Mouse (Mus musculus): Measurements from ENCODE around the gene Ift172.

Ift172 gene

DNA sequence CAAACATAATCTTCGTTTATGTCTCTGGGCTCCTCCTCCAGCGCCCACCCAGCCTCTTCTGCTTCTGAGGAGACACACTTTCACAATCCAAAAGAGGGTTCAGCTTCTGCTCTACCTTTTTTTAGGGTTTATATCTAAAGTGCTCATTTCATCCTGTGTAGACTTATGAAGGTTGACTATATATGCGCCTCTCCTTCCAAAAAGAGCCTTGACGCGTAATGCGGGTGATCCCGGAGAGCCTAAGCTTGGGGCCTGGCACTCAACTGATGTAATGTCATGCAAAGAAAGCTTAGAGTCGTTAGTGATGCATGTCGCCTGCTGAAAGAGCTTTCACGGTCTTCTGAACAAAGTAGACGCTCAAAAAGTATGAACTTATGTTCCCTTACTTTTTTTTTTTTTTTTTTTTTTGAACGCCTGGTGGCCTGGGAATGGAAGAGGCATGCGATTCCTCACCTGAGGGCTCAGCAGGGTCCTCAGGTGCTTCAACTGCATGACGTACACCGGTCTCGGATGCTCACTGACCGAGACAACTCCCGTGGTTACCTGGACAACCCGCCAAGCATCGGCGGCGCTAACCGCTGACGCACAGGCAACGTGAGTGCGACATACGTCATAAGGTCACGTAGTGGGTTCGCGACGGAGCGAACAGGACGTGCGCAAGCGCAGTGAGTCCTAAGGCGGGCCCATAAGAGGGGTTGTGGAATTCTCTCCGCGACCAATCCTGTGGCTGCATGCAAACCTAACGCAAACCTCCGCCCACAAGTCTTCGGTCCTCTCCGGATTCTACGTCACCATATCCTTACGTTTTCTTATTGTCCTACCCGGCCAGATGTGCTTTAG is at the start of gene Ift172:
Ift172 (minus strand) TSS at position 596 of the 840 bp plus-strand sequence.
- DNase-seq: peak; percentile 98

DNA sequence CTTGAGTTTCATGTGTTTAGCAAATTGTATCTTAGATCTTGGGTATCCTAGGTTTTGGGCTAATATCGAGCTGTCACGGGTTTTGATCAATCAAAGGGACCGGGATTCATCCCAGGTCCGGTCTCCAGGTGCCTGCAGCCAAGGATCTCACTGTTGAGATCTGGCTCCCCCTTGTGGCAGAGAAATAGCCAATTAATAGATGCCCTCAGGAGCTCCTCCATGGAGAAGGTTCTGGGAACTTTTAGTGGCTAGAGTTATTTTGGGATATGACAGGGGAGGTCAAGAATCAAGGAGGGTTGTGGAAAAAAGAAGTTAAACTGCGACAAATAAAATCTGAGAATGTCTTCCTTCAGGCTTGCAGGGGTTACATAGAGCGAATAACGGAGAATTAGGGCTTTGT is 37.3 kb upstream of the Ift172 start:
- DNase-seq: peak; percentile 32

DNA sequence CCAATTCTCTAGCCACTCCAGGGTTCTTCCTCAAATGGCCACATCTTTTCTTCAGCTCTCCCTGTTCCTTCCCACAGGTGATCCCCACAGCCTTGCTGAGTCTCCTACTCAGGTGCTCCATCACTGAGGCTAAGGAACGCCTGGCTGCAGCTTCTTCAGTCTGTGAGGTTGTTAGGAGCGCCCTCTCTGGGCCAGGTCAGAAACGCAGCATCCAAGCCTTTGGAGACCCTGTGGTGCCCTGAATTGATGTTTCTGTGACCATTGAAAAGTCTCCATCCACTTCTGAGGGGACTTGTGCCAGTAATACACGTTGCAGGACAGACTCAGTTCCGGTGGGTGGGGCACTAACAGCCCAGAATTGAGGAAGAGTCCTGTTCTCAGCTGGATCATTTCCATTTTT is 35.9 kb upstream of the Ift172 start:
- no peak for DNase-seq

DNA sequence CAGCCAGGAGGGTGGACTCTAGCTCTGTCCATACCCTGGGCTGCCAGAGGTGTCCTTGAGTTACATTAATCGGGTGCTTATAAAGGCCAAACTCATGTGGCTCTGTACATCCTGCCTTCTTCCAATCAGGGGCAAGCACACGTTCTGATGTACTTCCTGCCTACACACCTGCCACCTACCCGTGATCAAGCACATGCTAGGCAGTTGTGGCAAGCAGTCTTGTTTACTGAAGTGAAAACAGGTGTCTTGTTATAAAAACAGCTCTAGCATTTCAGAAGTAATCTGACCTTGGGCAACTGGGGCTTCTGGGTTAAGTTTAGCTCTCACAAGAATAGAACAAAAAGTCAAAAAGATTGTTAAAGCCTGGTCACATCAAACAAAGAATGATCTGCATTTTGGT is 33.2 kb upstream of the Ift172 start:
- DNase-seq: no peak

DNA sequence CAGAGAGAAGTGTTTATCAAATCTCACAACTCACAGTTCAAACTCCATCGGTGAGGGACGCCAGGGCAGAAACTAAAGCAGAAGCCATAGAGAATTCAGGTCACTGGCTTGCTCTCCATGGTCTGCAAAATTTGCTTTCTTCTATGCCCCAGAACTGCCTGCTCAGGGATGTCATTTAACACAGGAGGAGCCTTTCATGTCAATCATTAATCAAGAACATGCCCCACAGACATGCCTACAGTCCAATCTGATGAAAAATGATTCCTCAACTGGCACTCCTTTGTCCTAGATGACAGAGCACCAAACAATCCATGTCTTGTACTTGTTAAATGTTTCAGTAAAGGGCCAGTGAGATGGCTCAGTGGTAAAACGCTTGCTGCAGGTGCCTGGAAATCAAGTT is 31.9 kb upstream of the Ift172 start:
- DNase-seq: no peak

DNA sequence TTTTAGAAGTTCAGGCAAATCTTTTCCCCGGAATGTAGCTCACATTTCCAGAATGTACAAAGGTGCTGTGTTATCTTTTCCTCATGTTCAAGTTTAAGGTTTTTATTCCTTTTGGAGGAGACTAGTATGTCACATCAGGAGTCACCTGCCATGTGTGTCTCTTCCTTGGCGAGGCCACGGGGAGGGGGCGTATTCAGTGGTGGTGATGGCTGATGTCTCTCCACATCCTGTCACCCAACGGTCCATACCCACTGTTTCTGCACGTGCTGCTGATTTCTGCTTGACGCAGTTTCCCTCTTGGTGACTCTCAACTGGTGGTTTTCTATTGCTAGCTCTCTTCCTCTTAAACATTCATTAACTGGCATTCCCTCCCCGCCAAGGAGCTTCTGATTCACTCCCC is 21.9 kb upstream of the Ift172 start:
- no peak for DNase-seq

DNA sequence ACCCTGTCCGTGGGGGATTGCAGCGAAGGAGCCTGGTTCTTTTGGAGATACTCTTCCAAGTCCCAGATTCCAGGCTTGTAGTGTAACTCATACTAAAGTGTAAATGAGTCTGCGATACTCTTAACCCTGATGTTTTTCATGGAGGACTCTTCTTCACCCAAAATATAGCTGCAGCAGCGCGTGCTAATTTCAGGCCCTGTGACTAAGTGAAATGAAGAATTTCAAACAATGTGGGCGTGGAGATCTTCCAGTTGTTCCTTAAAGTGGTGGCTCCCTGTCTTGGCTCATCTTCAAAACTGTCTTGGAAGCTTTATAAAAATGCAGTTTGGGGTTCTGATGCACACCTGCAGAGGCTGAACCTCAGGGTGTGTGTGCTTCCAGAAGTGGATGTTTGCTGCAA is 12.2 kb upstream of the Ift172 start:
- no peak for DNase-seq

DNA sequence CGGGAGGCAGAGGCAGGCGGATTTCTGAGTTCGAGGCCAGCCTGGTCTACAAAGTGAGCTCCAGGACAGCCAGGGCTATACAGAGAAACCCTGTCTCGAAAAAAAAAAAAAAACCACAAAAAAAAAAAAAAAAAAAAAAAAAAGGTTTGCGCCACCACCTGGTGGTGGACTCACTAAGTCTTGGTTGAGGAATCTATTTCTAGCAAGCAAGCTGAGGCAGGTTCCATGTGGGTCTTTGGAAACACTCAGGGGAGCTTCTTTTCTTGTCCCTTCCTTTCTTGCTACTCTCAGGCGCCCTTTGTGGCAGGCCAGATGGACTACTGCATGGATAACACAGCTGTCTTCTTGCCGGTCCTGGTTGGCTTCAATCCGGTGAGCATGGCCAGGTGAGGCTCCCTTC is 10.9 kb upstream of the Ift172 start:
- DNase-seq: no peak

DNA sequence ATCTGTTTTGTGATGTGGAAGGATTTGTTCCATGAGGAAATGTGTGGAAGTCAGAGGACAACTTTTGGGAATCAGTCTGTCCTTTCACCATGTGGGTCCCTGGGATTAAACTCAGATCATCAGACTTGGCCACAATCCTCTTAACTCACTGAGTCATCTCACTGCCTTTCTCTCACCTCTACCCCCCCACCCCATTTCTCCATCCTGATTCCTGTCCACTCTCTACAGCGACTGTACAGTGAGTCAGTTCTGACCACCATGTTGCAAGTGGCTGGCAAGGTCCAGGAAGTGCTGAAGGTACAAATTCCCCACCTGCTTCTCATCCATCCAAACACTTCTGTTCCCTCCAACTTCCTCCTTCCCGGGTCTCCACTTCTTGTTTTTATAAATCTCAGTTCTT is 7.6 kb upstream of the Ift172 start:
- no peak for DNase-seq

DNA sequence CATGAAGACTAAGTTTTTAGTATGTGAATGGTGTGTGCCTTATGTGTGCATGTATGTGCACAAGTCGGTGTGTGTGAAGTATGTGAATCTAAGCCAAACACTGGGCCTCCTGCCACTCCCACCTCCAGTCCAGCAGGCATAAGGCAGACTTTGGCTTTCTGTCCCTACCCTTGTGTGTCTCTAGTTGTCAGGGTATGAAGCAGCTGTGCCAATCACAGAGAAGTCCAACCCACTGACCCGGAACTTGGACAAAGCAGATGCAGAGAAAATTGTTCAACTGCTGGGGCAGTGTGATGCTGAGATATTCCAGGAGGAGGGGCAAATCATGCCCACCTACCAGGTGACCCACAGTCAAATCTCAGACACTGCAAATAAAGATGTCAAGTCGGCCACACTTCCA is 7.1 kb upstream of the Ift172 start:
- peak; percentile 12 for DNase-seq

DNA sequence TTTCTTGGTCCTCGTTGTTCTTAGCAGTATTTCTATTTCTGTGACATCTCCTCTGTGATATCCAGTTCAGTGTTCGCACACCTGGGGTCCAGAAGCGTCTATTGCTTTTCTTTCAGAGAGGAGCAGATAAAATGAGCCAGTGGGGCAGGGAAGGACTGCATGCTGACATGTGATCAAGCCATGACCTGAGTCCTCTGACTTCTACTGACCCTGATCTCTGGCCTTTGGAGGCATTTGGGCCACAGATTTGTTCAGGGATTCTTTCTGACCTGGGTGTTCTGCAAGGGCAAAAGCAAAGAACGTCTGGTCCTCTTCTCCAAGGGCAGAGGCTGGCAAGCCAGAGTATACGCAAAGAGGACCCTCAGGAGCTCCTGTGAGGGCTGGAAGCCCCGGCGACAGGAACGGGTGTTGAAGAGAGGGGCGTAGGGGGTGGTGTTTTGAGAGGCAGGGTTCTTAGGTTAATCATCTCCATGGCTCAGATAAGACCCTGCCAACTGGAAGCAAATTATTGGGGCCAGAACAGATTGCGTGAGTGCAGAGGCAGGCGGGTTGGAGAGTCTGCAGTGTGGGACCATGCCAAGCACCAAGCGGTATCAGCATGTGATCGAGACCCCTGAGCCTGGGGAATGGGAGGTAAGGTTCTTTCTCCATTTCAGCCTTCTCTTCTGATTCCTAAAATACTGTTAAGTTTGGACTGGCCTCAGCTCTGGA is 6.3 kb upstream of the Ift172 start, which contains the start of gene Gckr:
Gckr (plus strand) TSS at position 397 of the 711 bp plus-strand sequence.
- peak; percentile 18 for DNase-seq

DNA sequence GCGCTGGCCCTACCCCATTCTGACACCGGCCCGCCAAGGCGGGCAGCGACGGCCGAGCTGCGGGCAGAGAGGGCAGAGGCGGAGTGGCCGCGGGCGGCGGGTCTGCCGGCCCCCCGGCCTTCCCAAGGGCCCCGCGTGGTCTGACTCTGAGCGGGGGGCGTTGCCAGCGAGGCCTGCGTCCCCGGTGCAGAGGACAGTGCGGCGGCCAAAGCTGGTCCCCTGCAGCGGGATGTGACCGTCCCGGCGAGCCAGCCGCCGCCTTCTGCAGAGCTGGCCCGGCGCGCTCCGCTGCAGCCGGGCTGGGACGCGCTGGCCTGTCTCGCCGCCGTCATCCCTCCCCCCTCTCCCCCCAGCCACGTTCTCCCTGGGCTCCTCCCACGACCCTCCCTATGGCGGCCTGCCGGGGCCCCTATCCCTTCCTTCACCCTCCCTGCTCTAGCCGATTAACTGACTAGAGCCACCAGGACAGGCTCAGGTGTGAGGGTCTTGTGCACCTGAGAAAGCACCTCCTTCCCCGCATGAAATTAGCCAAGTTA is 4.8 kb upstream of the Ift172 start, which contains the start of gene Fndc4:
Fndc4 (minus strand) TSS at position 475 of the 536 bp plus-strand sequence.
- DNase-seq: peak; percentile 73

DNA sequence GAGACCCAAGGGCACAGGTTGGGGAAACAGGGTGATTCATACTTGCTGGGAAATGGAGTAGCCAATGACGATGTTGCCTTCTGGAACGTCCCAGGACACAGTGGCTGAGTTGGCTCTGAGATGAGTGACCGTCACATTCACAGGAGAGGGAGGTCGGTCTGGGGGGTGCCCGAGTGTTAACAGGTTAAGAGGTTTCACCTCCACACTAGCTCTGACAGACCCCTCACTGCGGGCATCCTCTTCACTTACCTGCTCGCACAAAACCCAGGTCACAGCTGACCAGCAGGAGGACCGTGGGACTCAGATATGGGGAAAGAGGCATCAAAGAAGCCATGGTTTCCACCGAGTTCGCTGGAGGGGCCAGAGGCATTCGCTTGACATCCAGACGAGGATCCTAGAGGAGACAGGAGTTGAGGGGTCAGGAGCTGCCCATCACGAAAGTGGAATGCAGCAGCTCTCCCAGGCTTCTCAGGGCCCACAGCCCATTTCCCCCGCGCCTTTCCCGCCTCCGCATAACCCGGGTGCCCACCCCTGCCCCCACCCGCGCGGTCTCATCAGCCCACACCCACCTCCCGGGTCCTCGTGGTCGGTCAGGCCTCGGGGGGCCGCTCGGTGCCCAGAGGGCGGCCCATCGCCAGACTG is 4.2 kb upstream of the Ift172 start:
- peak; percentile 48 for DNase-seq

DNA sequence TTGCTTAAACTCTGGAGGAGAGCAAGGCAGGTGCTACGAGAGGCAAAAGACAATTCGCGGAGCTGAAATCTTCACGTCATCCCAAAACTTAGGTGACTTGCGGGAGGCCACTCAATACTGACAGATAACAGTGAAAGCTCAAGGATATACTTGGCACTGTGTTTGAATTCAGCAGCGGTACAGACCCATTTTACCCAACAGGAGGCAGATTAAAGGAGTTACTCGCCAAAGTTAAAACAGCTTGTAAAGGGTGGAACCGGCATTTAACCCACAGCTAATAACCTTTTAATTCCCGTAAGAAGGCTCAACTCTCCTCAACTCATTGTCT is 409 bp upstream of the Ift172 start:
- no peak for DNase-seq

DNA sequence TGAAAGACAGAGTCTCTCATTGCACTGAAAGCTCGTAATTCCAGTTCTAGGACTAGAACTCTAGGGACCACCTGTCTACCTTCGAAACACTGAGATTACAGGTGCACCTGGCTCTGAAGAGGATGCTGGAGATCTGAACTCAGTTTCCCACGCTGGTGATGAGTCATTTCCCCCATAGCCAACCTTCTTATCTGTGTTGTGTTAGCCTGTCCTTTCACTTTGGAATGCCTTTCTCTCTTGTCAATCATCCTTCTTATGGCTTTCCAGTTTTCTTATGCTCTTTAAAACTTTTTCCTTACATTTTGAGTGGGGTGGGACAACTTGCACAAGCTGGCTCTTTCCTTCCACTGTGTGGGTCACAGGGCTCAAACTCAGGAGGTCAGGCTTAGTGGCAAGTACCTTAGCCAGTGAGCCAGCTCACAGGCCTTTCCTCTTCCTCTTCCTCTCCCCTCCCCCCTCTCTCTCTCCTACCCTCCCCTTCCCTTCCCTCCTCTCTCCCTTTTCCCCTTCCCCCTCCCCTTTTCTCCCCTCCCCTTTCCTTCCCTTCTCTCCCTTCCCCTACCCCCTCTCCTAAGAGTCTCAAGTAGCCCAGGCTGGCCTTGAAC is 1.2 kb downstream of the Ift172 start:
- no peak for DNase-seq

DNA sequence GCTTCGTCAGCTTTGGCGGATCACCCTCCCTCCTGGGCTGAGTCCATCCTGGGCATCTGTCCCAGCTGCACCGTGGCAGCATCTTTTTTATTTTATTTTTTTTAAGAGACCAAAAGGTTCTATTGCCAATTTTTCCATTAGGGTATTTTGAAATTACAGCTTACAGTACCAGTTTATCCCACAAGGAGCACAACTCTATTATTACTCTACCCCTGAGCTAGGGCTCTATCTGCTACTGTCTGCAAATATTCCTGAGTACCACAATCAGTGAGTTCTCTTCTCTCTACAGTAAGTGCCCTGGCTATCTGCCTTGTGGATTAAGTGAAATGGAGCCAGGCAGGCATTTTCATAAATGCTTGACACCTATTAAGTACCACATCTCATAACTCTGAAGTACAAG is 2.3 kb downstream of the Ift172 start:
- DNase-seq: no peak

DNA sequence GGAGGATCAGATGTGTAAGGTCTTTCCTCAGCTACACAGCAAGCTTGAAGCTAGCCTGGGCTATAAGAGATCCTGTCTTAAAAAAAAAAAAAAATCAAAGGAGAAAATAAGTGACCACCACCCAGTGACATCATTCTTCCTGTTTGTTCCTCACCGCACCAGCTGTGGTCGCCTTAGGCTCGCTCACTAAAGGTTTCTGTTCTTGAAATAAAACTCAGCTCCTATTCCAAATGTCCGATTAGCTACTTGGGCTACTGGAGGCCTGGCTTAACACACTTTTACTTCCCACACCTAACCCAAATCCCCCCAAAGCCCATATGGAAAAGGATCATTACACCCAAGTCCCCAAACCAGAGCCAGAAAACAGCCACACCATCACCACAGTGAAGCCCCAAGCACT is 2.7 kb downstream of the Ift172 start:
- no peak for DNase-seq

DNA sequence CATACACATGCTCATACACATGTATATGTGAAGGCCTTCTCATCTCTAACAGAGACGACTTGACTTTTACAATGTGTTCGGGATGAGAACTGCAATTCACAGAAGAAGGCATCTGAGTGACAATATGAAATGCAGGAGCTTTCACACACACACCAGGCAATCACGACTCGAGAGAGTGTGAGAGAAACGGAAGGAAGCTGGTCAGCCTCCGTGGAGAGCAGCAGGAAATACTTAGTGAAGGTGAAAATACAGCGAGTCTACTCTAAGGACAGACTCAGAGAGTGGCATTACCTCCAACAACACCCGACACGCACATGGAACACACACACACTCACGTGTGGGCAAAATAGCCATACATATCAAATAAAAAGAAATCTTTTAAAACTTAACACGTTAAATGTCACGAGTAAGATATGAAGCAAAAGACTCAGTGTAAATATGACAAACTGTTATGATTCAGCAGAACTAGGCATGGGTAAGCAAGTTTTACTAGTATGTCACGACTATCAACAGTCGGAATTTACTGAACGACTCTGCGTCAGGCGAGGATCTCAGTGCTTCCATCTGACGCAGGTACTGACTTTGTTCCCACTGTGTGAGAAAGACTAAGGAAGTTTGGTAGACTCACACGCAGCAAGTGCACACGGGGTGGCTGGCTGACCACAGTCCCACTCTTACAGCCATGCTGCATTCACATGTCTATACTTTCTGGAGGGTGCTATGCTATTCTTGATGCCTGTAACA is 11.5 kb downstream of the Ift172 start:
- no peak for DNase-seq

DNA sequence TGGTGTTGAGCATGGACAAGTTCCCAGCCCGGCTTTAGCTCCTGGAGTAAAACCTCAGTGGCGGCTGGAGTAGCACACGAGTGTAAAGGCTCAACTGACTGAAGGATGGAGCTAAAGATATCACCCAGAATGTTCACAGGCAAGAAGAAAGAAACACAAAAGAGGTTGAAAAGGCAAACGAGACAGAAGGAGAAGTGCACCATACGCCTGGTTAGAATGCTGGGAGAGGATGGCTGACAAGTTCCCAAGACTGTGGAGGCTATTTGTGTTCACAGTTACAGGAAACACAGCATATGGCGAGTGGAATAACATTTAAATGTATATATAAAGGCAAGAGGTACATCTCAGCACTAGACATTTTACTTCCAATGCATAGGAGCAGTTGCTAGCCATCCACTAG is 17.9 kb downstream of the Ift172 start:
- DNase-seq: no peak

DNA sequence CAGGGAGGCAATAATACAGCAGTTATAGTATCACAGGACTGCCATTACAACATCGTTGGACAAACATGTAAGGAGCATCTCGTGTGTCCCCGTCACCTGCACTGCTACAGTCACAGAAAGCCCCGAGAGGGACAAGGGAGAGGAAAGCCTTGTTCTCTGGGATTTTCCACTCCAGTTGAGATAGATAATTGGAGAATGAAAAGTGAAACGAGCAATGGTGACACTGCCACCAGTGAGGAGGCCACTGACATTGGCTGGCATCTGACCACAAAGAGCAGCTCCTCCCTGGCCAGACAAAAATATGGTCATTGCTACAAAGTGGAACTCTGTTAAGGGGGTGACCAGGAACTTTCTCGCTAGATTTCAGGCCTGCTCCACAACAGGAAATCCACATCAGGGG is 23.2 kb downstream of the Ift172 start:
- no peak for DNase-seq

DNA sequence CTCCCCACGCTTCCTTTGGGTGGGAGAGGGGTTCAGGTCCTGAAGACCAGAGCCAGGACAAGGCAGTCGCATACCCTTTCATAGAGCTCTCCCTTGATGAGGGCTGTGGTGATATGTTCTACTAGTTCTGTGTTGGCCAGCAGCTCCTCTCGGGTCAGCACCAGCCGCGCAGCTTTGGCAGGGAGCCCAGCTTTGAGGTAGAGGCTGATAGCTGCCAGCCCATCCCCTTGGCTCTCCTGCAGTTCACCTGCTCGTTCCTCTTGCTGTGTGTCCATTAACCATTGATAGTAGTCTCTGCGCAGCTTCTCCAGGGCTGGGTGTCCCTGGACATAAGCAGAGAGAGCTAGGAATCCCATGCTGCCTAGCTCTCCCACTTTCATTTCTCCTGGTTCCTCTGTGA is 24.8 kb downstream of the Ift172 start:
- DNase-seq: no peak

DNA sequence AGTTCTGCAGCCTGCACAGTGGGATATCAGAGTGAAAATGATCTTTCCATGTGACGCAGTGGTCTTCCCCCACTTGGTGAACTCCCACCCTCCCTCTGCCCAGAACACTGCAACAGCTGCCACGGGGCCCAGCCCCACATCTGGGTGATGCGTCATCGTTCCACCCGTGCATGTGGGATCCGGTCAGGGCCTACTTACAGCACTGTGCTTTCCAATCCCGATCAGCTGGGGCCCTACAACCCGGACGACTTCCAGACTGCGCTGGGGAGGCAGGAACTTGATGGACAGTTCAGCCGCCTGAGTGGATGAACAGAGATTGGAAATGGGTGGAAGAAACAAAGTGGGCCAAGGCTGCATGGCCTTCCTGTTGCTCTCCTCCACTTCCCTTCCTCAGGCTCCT is 33.3 kb downstream of the Ift172 start:
- no peak for DNase-seq

DNA sequence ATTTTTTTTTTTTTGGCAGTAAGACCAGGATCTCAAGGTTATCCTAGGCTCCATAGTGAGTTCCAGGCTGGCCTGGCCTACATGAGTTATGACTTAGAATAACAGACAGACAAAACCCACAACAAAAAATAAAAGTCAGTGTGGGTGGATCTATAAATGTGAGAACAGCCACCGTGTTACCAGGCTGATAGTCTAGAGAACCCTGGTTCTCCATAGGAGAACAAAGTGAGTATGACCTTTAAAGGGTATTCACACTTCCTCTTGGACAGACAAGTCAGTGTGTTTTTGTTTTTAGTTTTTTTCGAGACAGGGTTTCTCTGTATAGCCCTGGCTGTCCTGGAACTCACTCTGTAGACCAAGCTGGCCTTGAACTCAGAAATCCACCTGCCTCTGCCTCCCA is 34.9 kb downstream of the Ift172 start:
- DNase-seq: no peak

Data from cerebellum, adult 11-12 months (tissue).